Mouse (Mus musculus) heart, adult 2 months (tissue): ENCODE measurements around the gene Phf1.

Experiments
- CTCF ChIP-seq: fragments of 200-600 bp; IDR thresholded peaks from 2 replicates; pipeline ENCODE4 v1.8.1; 2022; ENCODE audit warnings: antibody characterized with exemption, mild to moderate bottlenecking, moderate library complexity
- EP300 ChIP-seq: fragments of 200-500 bp; IDR thresholded peaks from 2 replicates; pipeline ENCODE4 v1.6.1; 2011; ENCODE audit warnings: low read depth, low read length, control low read depth; ENCODE audit not compliant: insufficient read depth
- POLR2A ChIP-seq: fragments of 200-500 bp; IDR thresholded peaks from 2 replicates; pipeline ENCODE4 v1.6.1; 2011; ENCODE audit warnings: mild to moderate bottlenecking, low read depth, low read length, control low read depth; ENCODE audit not compliant: insufficient read depth

DNA sequence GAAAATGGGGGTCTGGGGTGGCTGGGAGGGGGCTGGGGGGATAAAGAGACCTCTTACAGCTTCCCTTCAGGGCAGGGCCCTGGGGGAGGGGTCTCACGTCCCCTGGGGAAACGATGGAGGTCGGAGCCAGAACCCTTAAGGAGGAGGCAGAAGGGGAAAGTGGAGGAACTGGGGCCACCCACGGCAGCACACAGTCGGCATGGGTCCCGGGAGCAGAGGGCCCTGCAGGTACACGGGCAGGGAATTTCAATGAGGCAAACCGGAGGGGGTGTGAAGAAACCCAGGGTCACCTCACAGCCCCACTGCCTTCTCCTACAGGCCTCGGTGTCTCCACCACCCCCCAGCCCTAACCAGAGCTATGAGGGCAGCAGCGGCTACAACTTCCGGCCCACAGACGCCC lies 3.6 kb downstream of the Phf1 start:
- no peak for TF ChIP-seq POLR2A
- TF ChIP-seq CTCF = no peak
- no peak for TF ChIP-seq EP300
